Mouse (Mus musculus) megakaryocyte-erythroid progenitor cell, adult 5-6 weeks (primary cell): ENCODE data around the gene Jarid2. TPM values are rescaled to one million over a fixed set of nuclear protein-coding genes. Genes with fewer than 3 reads are reported as not detected.
A peak's percentile ranks its signal among the peaks of the same experiment; 100 is the strongest.
"Not testable (repeated sequence)": the region's sequence is repeated elsewhere in the genome, so short reads cannot be mapped to it uniquely, and the experiment has no call there.

ENCODE experiments used
- ATAC-seq: replicated peaks from 2 replicates; pipeline ENCODE4 v1.8.0; 2016; ENCODE audit warnings: mild to moderate bottlenecking, inconsistent platforms; ENCODE audit not compliant: severe bottlenecking, poor library complexity, low FRiP score, low TSS enrichment
- total RNA-seq, 2 experiments: library from RNA; stranded (forward) in 1 of 2; stranded (reverse) in 1 of 2; fragments of 200-1000, 215-1000 nt in 1 of 2; fragments of >200 nt in 1 of 2; fragmentation: Nextera tagmentation in 1 of 2; gene quantifications; 2 replicates each; pipeline ENCODE4 v1.2.3; 2014 to 2017

Jarid2 gene
- total RNA-seq, 2 experiments from 2014 or later: 28.1 to 37.0 TPM

GRCm38 (mm10) chr13:44723522-44723921, 5.8 kb upstream of the Jarid2 start:
- ATAC-seq: not testable (repeated sequence)

GRCm38 (mm10) chr13:44728145-44728880, 961 bp upstream of the Jarid2 start:
- ATAC-seq: no peak

GRCm38 (mm10) chr13:44730146-44730864, 1.0 kb downstream of the Jarid2 start:
- ATAC-seq: peak; percentile 81

- ATAC-seq: peak; percentile 61
Measured at GRCm38 (mm10) chr13:44730939-44731551, 1.8 kb downstream of the Jarid2 start.

GRCm38 (mm10) chr13:44731727-44732441, 2.6 kb downstream of the Jarid2 start:
- no peak for ATAC-seq

GRCm38 (mm10) chr13:44732442-44732974, 3.2 kb downstream of the Jarid2 start:
- no peak for ATAC-seq

- ATAC-seq: no peak
Measured at GRCm38 (mm10) chr13:44733036-44733372, 3.7 kb downstream of the Jarid2 start.

GRCm38 (mm10) chr13:44733373-44734111, 4.3 kb downstream of the Jarid2 start:
- peak; percentile 57 for ATAC-seq

GRCm38 (mm10) chr13:44734441-44734840, 5.2 kb downstream of the Jarid2 start:
- no peak for ATAC-seq

- no peak for ATAC-seq
Measured at GRCm38 (mm10) chr13:44735088-44735690, 5.9 kb downstream of the Jarid2 start.

GRCm38 (mm10) chr13:44737297-44737696, 8.0 kb downstream of the Jarid2 start:
- ATAC-seq: no peak

- ATAC-seq: no peak
Measured at GRCm38 (mm10) chr13:44751780-44752179, 22.5 kb downstream of the Jarid2 start.

GRCm38 (mm10) chr13:44753206-44753605, 23.9 kb downstream of the Jarid2 start:
- ATAC-seq: no peak

- ATAC-seq: no peak
Measured at GRCm38 (mm10) chr13:44755434-44755833, 26.2 kb downstream of the Jarid2 start.

GRCm38 (mm10) chr13:44758750-44759149, 29.5 kb downstream of the Jarid2 start:
- ATAC-seq: no peak

- ATAC-seq: no peak
Measured at GRCm38 (mm10) chr13:44760761-44761160, 31.5 kb downstream of the Jarid2 start.

- ATAC-seq: no peak
Measured at GRCm38 (mm10) chr13:44763068-44763467, 33.8 kb downstream of the Jarid2 start.

- no peak for ATAC-seq
Measured at GRCm38 (mm10) chr13:44767751-44768150, 38.5 kb downstream of the Jarid2 start.
